Mouse (Mus musculus) limb, embryonic 15.5 days (tissue): ENCODE measurements around the gene Pigq. TPM values are rescaled to one million over a fixed set of nuclear protein-coding genes. Genes with fewer than 3 reads are reported as not detected.

Source experiments
- ATAC-seq: fragments of 200-750 bp; cut with Nextera tagmentation; 2 replicates; pipeline ENCODE4 v1.8.0; 2017; ENCODE audit warnings: low read depth, moderate TSS enrichment; ENCODE audit not compliant: insufficient number of reproducible peaks, low FRiP score, low TSS enrichment
- H3K27ac ChIP-seq: fragments of 300-500 bp; sonication (generic); 2 replicates; pipeline ENCODE4 v1.5.1; 2015; ENCODE audit warnings: moderate library complexity, mild to moderate bottlenecking, inconsistent platforms
- H3K27me3 ChIP-seq: fragments of 300-500 bp; sonication (generic); 2 replicates; pipeline ENCODE4 v1.6.1; 2015; ENCODE audit warnings: inconsistent platforms
- H3K36me3 ChIP-seq: fragments of 300-500 bp; sonication (generic); 2 replicates; pipeline ENCODE4 v1.6.1; 2015; ENCODE audit warnings: inconsistent platforms
- H3K4me1 ChIP-seq: fragments of 300-500 bp; sonication (generic); 2 replicates; pipeline ENCODE4 v1.6.1; 2015; ENCODE audit warnings: inconsistent platforms
- H3K4me2 ChIP-seq: fragments of 300-500 bp; sonication (generic); 2 replicates; pipeline ENCODE4 v1.6.1; 2015; ENCODE audit warnings: mild to moderate bottlenecking, inconsistent platforms
- H3K4me3 ChIP-seq: fragments of 300-500 bp; sonication (generic); 2 replicates; pipeline ENCODE4 v1.5.1; 2015; ENCODE audit warnings: mild to moderate bottlenecking, inconsistent platforms
- H3K9ac ChIP-seq: fragments of 300-500 bp; sonication (generic); 2 replicates; pipeline ENCODE4 v1.6.1; 2015; ENCODE audit warnings: inconsistent platforms
- H3K9me3 ChIP-seq: fragments of 300-500 bp; sonication (generic); 2 replicates; pipeline ENCODE4 v1.6.1; 2016; ENCODE audit warnings: inconsistent platforms
- WGBS: fragments of 180-500 bp; shearing (Covaris S2); methylation state at CpG from one replicate; pipeline ENCODE4 v1.1.7; 2015; 5-methylcytosine and 5-hydroxymethylcytosine counted together
- polyA plus RNA-seq: library from polyadenylated mRNA; unstranded; fragments of >200 nt; fragmentation: Nextera tagmentation; extraction: Ambion mirVana; gene quantifications from 2 replicates; pipeline ENCODE4 v1.2.1, GENCODE M21; 2015

The Pigq gene
- 45.7 and 47.8 TPM in 2 replicates for polyA plus RNA-seq

DNA sequence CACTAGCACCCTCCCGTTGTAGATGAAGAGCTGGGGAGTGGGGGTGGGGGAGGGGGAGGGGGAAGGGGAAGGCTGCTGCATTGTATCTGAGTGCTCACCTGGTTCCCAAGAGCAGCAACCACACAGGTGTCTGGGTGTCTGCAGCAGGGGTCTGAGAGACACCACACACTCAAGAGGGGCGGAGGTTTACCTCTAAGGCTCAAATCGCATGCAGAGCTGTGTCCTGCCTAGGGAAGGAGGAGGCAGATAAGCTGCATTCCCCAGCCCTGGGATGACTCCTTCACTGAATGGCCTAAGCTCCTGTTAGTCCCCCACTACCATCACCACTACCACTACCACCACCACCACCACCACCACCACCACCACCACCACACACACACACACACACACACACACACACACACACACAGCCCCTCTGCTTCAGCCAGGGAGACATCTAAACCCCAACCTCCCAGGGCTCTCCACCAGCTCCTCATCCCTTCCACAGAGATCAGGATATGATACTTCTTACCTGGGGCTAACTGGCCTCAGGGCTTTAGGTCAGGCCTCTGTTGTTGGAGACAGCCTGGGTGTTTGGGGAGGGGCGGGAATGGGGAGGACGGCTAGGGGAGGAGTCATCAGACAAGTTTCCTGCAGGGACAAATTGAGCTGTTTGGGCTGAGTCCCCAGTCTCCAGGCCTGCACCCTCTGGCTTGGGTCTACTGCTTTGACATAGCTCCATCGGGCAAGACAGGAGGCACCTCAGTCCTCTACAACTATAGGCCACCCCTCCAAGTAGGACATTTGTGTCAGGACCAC lies at the start of gene Pigq, which contains the start of gene Nhlrc4:
Pigq (minus strand) TSS at position 571 of the 798 bp plus-strand sequence.
Nhlrc4 (minus strand) TSS at position 596 of the 798 bp plus-strand sequence.
- no peak within 1 kb of the TSS for H3K9ac ChIP-seq
- no peak within 1 kb of the TSS for H3K27ac ChIP-seq

DNA sequence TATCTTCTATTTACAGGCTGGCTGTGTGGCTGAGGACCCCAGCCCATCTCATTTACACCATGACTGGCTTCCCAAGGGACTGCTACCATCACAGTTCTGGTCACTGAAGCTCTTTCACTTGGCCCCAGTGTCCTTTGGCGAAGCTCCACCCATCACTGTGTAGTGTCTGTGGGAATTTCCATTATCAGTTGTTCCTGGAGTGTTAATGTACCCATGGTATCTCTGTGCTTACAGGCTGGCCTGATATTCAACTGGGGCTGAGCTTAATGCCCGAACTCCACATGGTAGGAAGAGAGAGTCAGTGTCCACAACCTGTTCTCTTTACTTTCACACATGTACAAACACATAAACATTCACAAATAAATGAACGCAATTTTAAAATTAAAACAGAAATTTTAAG lies 48.8 kb upstream of the Pigq start:
- WGBS: 87% methylated on average over 3 of the region's 3 CpGs
- H3K27me3 ChIP-seq: no peaks in the 10 kb centered on the region
- no peak for ATAC-seq

More for the DNA sequence above, at the start of gene Pigq, which contains the start of gene Nhlrc4:
- ATAC-seq: no peak
- H3K27me3 ChIP-seq: peaks cover under 1% of the 10 kb centered on the region; the same call in 1 of the 2 replicates
- no peaks in the 10 kb centered on the region for H3K36me3 ChIP-seq
- peaks cover 21% of the 10 kb centered on the region for H3K4me1 ChIP-seq
- H3K4me3 ChIP-seq: no peak within 1 kb of the TSS
- 64% methylated on average over 6 of the region's 6 CpGs for WGBS
- H3K9me3 ChIP-seq: no peaks in the 10 kb centered on the region
- H3K4me2 ChIP-seq: no peak within 1 kb of the TSS

DNA sequence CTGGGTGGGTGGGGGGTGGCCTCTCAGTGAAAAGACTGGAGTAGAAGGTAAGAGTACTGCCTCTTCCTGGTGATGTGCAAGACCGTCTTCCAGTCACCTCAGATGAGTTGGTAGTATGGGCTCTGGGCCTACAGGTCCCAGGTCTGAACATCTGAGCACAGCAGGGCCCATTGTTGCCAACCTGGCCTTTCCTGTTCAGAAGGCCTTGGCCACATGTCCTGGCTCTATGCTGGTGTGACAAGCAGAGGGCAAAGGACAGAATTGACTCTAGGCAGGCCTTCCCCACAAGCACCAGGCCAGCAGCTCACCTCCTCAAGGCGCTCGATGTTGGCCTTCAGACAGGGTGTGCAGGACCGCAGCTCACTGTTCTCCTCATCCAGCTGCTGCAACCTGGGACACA lies 47.5 kb upstream of the Pigq start:
- no peaks in the 10 kb centered on the region for H3K4me1 ChIP-seq
- 95% methylated on average over 4 of the region's 4 CpGs for WGBS
- H3K4me2 ChIP-seq: no peak overlapping the region
- H3K9me3 ChIP-seq: no peaks in the 10 kb centered on the region
- ATAC-seq: no peak
- H3K36me3 ChIP-seq: peaks cover 75% of the 10 kb centered on the region
- no peaks in the 10 kb centered on the region for H3K27me3 ChIP-seq
- no peak overlapping the region for H3K4me3 ChIP-seq
- no peak overlapping the region for H3K27ac ChIP-seq
- H3K9ac ChIP-seq: no peak overlapping the region

More for the DNA sequence above, 48.8 kb upstream of the Pigq start:
- H3K4me3 ChIP-seq: no peak overlapping the region
- no peak overlapping the region for H3K4me2 ChIP-seq
- peaks cover 86% of the 10 kb centered on the region for H3K36me3 ChIP-seq
- H3K9ac ChIP-seq: no peak overlapping the region
- H3K9me3 ChIP-seq: no peaks in the 10 kb centered on the region
- H3K4me1 ChIP-seq: no peaks in the 10 kb centered on the region
- no peak overlapping the region for H3K27ac ChIP-seq

DNA sequence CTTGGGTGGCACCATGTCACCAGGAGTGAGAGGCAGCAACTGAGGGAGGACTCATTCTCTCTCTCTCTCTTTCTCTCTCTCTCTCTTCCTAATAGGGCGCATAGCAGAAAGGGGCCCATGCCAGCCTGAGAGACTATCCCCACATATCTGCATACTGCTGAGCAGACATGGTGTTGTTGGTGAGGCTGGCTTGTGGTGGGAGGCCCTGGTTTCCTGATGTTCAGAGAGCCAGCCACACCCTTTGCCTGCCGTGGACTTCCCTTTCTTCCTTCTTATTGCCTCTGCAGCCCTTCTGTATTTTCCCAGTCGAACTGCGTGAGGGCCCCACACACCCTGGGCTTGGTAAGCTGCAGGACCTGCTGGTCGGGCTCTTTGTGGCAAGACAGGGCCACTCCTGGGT lies 45.6 kb upstream of the Pigq start:
- no peak for ATAC-seq
- Histone ChIP-seq H3K27me3 (no peaks in the 10 kb centered on the region), H3K9ac (no peak overlapping the region), H3K36me3 (peaks cover 61% of the 10 kb centered on the region), H3K27ac (no peak overlapping the region), H3K9me3 (no peaks in the 10 kb centered on the region), H3K4me3 (no peak overlapping the region), H3K4me1 (peaks cover 7% of the 10 kb centered on the region; the same call in 1 of the 2 replicates), H3K4me2 (no peak overlapping the region)
- 85% methylated on average over 5 of the region's 5 CpGs for WGBS

DNA sequence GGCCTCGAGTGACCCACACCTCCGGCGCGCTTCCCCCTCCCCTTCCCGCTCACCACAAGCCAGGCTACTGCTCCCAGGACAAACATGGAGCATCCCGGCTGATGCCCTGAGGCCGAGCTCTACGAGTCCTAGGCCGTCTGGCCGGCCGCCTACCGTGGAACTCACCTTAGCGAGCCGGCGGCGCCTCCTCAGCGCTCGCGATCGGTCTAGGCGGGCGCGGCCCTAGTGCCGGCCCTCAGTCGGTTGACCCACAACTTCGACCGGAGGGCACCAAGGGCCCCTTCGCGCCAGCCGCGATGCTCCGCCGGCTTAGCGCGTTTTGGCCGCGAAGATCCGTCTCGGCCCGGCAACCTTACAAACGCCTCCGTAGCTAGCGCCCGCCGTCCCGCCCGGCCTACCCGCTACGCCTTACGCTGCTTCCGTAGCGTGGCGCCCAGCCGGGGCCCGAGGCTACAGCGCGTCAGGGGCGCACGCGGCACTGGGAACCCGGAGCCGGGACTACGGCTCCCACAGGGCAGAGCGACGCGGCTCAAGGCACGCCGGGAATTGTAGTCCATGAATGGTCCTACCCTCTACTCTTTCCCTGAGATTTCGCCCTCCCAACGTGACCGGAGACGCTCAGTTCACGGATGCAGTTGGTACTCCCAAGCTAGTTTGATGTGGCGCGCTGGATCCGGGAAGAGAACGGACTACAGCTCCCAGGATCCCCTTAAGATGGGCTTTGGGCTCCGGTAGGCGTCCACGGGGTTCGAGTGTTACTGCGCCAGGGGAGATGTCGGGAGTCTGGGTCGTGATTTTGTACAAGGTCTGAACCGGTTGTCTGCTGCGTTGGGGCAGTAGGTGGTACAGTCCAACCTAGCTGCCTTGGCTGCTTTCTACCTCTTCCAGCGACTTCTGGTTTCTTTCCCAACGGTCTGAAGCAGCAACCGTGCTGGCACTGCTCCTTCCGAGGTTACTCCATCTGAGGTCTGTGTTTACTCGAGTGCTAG lies 40.9 kb upstream of the Pigq start, which contains the start of gene Capn15:
Capn15 (minus strand) TSS at position 491 of the 989 bp plus-strand sequence.
- no peaks in the 10 kb centered on the region for H3K27me3 ChIP-seq
- H3K4me2 ChIP-seq: peak within 1 kb of the TSS; percentile 60
- H3K4me1 ChIP-seq: peaks cover 33% of the 10 kb centered on the region
- no peaks in the 10 kb centered on the region for H3K9me3 ChIP-seq
- ATAC-seq: peak; percentile 99
- peaks cover 20% of the 10 kb centered on the region for H3K36me3 ChIP-seq
- WGBS: under 1% methylated on average over 91 of the region's 91 CpGs
- peak within 1 kb of the TSS; percentile 89 for H3K4me3 ChIP-seq
- peak within 1 kb of the TSS; percentile 89 for H3K27ac ChIP-seq
- H3K9ac ChIP-seq: peak within 1 kb of the TSS; percentile 83

DNA sequence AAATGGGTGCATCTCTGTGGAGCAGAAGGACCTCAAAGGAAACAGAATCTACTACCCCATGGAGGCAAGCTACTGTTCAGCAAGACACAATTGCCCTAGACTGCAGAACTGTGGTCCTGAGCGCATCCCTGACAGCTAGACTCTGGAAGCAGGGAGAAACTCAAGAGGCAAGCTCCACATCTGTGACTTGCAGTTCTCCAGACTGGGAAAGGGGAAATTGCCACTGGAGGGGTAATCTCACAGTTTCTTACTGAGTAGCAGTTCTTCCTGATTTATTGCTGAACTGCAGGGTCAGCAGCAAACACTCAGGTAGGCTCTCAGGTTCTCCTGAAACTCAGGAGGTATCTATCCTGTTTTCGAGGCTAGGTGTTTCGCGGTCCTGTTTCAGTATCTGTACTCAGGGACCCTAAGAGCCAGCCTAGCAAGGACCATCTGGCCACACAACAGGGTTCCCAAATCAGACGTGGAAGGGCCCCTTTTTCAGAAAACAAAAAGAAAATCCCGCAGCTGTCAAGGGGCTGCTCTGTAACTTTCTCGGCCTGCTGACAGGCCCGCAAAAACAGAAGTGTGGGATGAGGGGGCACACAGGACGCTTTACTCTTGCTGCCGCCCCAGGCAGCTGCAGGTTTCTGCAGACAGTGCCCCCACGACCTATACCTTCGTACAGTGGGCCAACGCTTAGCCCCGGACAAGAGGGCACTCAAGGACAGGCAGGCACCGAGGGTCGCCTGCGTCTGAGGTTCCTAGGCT lies 40.0 kb upstream of the Pigq start:
- Histone ChIP-seq H3K4me2 (peak overlapping the region; percentile 60), H3K36me3 (peaks cover 11% of the 10 kb centered on the region), H3K4me1 (peaks cover 41% of the 10 kb centered on the region), H3K4me3 (peak overlapping the region; percentile 89), H3K27ac (peak overlapping the region; percentile 89), H3K9ac (peak overlapping the region; percentile 83), H3K27me3 (no peaks in the 10 kb centered on the region), H3K9me3 (no peaks in the 10 kb centered on the region)
- WGBS: 8% methylated on average over 17 of the region's 17 CpGs
- no peak for ATAC-seq

DNA sequence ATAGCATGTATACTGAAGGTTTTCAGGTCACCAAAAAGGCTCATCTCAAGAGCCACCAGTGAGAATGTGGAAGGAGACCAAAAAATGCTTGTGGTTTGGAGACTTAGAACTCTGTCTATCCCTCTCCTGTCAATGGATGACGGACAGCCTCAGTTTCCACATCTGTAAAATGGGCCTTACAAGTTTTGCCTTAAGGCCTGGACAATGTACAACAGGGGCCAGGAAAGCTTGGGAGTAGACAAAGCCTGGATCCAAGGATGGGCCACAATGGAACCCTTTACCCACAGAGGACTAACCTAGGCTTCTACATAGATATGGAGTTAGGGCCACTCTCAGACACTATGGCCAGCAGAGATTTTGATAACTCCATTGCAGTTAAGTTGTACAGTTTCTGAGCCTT lies 39.3 kb upstream of the Pigq start:
- H3K4me2 ChIP-seq: peak overlapping the region; percentile 60; the same call in 1 of the 2 replicates
- H3K27ac ChIP-seq: no peak overlapping the region
- peaks cover 6% of the 10 kb centered on the region; the same call in 1 of the 2 replicates for H3K36me3 ChIP-seq
- H3K9ac ChIP-seq: no peak overlapping the region
- WGBS: 97% methylated on average over 1 of the region's 1 CpGs
- H3K4me3 ChIP-seq: peak overlapping the region; percentile 89; the same call in 1 of the 2 replicates
- peaks cover 41% of the 10 kb centered on the region for H3K4me1 ChIP-seq
- no peak for ATAC-seq
- H3K9me3 ChIP-seq: no peaks in the 10 kb centered on the region
- no peaks in the 10 kb centered on the region for H3K27me3 ChIP-seq

DNA sequence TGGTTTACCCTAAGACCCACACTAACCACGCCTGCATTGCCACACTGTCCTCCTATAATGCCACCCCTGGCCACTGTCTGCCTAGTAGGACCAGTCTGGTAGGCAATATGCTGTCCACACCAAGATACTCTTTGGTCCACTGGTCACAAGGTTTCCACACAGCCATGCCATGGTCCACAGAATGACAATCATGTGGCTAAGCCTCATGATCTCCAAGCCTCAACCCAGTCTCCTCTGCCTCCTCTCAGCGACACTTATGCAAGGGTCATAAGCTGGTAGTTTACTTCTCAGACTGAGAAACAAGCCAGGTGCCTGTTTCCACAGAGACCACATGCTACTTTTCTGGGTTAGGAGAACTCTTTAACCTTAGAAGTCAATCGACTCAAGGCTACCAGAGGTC lies 38.2 kb upstream of the Pigq start:
- Histone ChIP-seq H3K9ac (no peak overlapping the region), H3K27ac (no peak overlapping the region), H3K27me3 (no peaks in the 10 kb centered on the region), H3K4me1 (peaks cover 44% of the 10 kb centered on the region), H3K4me3 (no peak overlapping the region), H3K4me2 (no peak overlapping the region), H3K36me3 (no peaks in the 10 kb centered on the region), H3K9me3 (no peaks in the 10 kb centered on the region)
- ATAC-seq: no peak
- WGBS: 93% methylated on average over 3 of the region's 3 CpGs

DNA sequence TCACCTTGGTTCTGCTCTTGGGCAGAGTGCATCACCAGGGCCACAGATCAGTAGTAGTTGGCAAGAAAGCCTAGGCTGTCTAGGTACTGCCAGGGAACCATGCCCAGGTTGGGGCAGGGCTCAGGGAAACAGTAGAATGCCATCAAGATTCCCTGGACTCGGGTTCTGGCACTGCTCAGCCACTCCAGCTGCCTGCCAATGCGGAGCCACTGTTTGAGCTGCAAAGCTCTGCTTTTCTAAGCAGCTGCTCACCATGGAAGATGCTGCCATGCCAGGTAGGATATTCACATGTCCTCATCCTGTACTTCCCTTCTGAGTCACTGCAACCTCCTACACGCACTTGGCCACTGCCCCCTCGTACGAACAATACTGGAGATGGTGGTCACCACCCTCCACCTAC lies 36.1 kb upstream of the Pigq start:
- ATAC-seq: no peak
- peak overlapping the region; percentile 17; the same call in 1 of the 2 replicates for H3K27ac ChIP-seq
- peaks cover 37% of the 10 kb centered on the region for H3K4me1 ChIP-seq
- no peak overlapping the region for H3K4me3 ChIP-seq
- no peak overlapping the region for H3K9ac ChIP-seq
- H3K27me3 ChIP-seq: no peaks in the 10 kb centered on the region
- H3K4me2 ChIP-seq: no peak overlapping the region
- H3K9me3 ChIP-seq: no peaks in the 10 kb centered on the region
- H3K36me3 ChIP-seq: no peaks in the 10 kb centered on the region
- 78% methylated on average over 5 of the region's 5 CpGs for WGBS

DNA sequence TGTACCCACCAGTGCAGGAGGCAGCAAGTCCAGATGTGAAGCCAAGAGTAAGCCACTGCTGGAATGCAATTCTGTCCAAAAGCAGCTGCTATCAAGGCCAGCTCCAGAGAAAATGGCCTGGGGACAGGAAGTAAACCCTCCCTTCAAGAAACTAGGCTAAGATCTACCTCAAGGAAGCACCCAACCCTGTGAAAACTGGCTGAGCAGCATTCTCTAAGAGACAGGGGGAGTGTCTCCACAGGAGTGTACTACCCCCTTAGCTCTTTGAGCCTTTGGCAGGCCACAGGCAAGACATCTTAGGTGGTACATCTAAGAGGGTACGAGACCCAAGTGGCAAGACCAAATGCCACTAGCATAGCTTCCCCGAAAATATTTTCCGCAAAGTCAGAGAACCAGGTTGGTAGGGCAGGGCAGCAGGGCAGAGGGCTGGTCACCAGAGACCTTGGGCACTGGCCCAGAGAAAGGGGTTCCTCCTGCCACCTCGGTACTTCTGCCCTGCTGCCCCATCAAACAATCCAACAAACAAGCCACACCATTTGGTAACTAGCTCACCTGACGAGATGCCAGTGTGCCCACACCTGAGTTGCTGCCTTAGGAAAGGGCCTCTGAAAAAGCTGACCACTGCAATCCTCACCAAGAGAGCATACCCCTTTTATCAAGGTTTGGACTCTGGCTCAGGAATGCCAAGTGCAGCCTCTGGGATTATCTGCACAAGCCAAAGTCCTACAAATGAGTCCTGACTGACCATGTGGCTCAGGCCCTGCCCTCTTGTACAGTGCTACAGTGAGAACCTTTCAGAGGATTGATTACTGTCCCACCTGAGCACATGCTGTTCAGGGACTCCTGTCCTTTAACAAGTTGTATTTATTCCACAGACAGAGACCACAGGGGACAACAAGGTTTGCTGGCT lies 35.3 kb upstream of the Pigq start:
- Histone ChIP-seq H3K4me1 (peaks cover 37% of the 10 kb centered on the region), H3K4me2 (0 out of 2 replicates have a peak overlapping the region, but pooled peaks have one; percentile 20), H3K27ac (peak overlapping the region; percentile 17; the same call in 1 of the 2 replicates), H3K36me3 (no peaks in the 10 kb centered on the region), H3K27me3 (no peaks in the 10 kb centered on the region), H3K9ac (no peak overlapping the region), H3K9me3 (no peaks in the 10 kb centered on the region), H3K4me3 (no peak overlapping the region)
- 87% methylated on average over 5 of the region's 5 CpGs for WGBS
- no peak for ATAC-seq
